Mouse (Mus musculus): ENCODE measurements around the gene Ptprm.

DNA sequence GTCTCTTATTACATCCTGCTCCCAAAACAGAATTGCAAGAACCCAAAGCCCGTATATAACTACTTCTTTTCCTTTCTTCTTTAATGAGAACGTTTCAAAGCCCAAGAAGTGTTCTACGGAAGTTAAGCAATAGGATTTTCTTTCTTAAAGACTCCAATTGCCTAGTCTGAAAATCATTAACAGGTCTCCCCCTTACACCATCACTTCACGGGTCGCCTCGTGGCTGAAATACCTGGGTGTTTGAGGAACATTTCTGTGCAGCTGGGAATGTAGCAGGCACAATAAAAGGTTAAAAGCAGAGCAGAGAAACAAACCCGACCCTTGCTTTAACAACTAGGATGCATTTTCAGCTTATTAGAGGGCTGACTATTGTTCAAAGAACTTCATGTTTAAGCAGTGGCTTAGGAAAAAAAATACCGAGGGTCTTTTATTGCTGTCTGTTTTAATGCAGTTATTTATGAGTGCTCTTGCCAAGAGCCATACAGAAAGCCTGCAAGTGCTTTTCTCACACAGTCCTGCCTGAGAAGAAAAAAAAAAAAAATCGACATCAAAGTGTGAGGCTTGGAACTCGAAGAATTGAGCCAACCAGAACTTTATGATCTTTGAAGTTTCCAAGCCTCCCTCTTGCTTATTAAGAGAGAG, 657.6 kb downstream of the Ptprm start:
- no peak for TF ChIP-seq CTCF (IDR thresholded peaks at IDR 0.05; ENCODE audit: insufficient read depth, low read depth, low read length)
- TF ChIP-seq POLR2A (IDR thresholded peaks at IDR 0.05; ENCODE audit: insufficient read depth, low read depth, low read length), result no peak
